Comparison of ENCODE assay signal across 8 mouse cellular contexts in the genomic region with DNA sequence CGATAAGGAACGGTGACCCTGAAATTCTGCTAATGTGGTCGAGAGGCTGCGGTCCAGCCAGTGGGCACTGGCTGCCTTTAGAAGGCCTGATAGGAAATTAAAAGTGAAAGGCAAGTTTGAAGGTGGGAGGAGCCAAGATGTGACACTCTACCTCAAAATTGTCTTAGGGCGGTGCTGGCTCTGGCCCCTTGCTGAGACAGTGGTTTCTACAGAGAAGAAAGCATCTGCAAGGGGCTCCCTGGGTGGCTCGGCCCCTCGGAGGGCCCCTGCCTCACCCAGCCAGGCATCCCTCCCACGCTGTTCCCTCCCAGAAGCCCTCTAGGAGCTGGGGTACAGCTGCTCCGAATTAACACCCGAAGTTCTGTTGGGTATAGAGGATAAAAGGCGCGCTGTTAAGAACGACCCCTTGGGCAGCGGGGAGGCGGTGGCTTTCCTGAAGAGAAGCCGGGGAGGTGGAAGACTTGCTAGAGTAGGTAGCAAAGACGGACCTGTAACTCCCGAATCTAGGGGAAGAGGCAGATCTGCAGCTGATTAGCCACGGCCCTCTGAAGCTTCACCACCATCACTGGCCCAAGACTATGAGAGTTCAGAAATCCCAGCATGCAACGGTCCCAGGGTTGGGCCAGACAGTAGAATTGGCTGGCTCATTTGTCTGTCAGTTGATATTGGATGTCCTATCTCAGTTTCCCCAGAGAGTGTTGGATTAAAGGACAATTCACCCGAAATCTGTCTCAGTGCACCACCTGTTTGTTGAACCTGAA.
DNase-seq lines count a peak whose midpoint lies in the region; ATAC-seq lines count a peak whose summit lies in the region.

No protein-coding gene starts in this region.

- 37% methylated on average over 21 of the region's 21 CpGs for WGBS in liver, embryonic 13.5 days (ENCODE audit: insufficient replicate concordance)

- peak; percentile 21 to 55 for DNase-seq in adrenal gland, adult (ENCODE audit: inconsistent age in 2 of 2, low spot score in 1 of 2)
- DNase-seq in adrenal gland, postnatal 25 days: no peak
- peak; percentile 8 for DNase-seq in ovary, postnatal 36 days (ENCODE audit: low spot score)
- no peak for DNase-seq in ovary, postnatal 10 days (ENCODE audit: low spot score)
- DNase-seq in liver, embryonic 13.5 days: no peak
- peak; percentile 46 for DNase-seq in testis, postnatal 10 days (ENCODE audit: low spot score)
- DNase-seq in layer of hippocampus, postnatal 36 days: no peak

- peak overlapping the region; percentile 47 for H3K4me2 ChIP-seq in liver, embryonic 13.5 days

- ATAC-seq in liver, embryonic 13.5 days (ENCODE audit: low read depth): no peak
- ATAC-seq in cerebellum, adult (ENCODE audit: insufficient number of reproducible peaks, low FRiP score, low TSS enrichment): no peak

- no peaks in the 10 kb centered on the region for H3K27me3 ChIP-seq in liver, embryonic 13.5 days

- H3K9me3 ChIP-seq in liver, embryonic 13.5 days (replicated peaks): no peaks in the 10 kb centered on the region

- no peak overlapping the region for H3K9ac ChIP-seq in liver, embryonic 13.5 days

- H3K36me3 ChIP-seq in liver, embryonic 13.5 days: no peaks in the 10 kb centered on the region

- H3K27ac ChIP-seq in liver, embryonic 13.5 days: no peak overlapping the region

- no peaks in the 10 kb centered on the region for H3K4me1 ChIP-seq in liver, embryonic 13.5 days (replicated peaks)

- peak overlapping the region; percentile 19; the same call in 1 of the 2 replicates for H3K4me3 ChIP-seq in liver, embryonic 13.5 days (replicated peaks)

Comparison
In these comparisons a context has a peak if more than half of its experiments do, and no peak if none do; other contexts are left out.
1. DNase-seq: peak in adrenal gland, adult (2 of 2), ovary, postnatal 36 days (single experiment) and testis, postnatal 10 days (single experiment); none in adrenal gland, postnatal 25 days (single experiment), ovary, postnatal 10 days (single experiment), liver, embryonic 13.5 days (single experiment) and layer of hippocampus, postnatal 36 days (0 of 2).